Mouse (Mus musculus) megakaryocyte, embryonic 14.5 days (primary cell): Measurements from ENCODE around the gene Sh2d4b.

Experiments used
- FLI1 ChIP-seq: IDR thresholded peaks from 2 replicates; pipeline ENCODE4 v1.6.1; 2012; ENCODE audit warnings: low read length, inconsistent platforms, mixed read lengths
- GATA1 ChIP-seq: IDR thresholded peaks from 3 replicates; pipeline ENCODE4 v1.6.1; 2012; ENCODE audit warnings: mixed read lengths, low read length, inconsistent platforms, borderline replicate concordance

DNA sequence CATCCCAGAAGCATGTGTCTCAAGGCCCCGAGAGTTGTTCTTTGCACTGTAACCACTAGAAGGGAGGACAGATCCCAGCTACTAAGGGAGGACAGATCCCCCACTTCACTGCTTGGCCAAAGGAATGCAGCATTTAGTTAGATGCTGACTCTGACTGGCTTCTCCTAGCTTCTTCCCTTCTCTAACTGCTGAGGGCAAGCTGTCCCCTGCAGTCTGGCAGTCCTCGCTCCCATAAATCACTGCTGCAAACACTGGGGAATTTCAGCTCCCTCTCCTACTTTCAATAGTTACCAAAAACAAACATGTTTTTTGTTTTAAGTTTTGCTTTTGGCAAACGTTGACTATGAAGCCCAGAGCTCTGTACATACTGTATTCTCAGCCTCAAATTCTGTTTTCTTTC is 22.5 kb downstream of the Sh2d4b start:
- no peak for TF ChIP-seq GATA1
- TF ChIP-seq FLI1, result no peak
